Mouse (Mus musculus) large intestine, adult 2 months (tissue): Measurements from ENCODE around the gene Haus6. TPM values are rescaled to one million over a fixed set of nuclear protein-coding genes. Genes with fewer than 3 reads are reported as not detected.
"Not testable (repeated sequence)": the region's sequence is repeated elsewhere in the genome, so short reads cannot be mapped to it uniquely, and the experiment has no call there.

Experiments used
- DNase-seq: peaks from one replicate; pipeline ENCODE4 v3.0.0-alpha.2; 2012; ENCODE audit warnings: low read depth, low spot score
- WGBS: fragments of 180-500 bp; shearing (Covaris S2); methylation state at CpG from one replicate; pipeline ENCODE4 v1.1.7; 2018; 5-methylcytosine and 5-hydroxymethylcytosine counted together
- polyA plus RNA-seq: library from polyadenylated mRNA; depleted of rRNA; stranded (reverse); fragments of >200 nt; gene quantifications from 2 replicates; pipeline ENCODE4 v1.2.3, GENCODE M21; 2012; rRNA removed

Haus6 gene
- polyA plus RNA-seq: 2.6 and 2.8 TPM in 2 replicates

DNA sequence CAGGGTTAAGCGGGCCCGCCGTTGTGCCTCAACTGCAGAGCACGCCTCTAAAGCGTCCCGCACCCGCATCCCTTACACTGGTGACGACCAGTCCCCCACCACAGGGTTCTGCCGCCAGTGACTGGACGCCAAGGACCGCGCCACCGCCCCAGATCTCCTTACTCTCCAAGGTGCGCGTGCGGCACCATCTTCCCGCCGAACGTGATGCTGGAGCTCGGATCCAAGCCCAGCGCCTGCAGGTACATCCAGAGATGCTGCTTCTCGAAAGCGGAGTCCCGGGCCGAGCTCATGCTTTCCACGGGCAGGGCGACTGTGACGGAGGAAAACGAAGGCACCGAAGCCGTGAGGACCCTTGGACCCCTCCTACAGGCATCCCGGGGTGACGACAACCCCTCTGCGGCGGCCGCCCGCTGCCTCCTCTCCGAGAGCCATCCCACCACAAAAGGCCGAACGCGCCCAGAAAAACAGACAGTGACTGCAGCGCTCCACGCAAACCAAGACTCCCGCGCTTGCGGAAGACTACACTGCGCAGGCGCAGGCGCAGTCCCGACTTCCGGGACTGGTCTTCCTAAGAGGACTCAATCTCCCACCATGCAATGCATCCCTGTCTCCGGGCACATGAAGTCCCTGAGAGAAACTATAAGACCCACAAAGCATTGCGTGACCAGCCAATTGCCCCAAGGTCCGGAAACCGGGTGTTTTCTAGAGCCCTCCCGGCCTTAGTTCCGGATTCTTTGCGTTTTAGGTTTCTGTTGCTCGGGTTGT, at the start of gene Haus6:
Gene Haus6, minus strand, starts transcription at position 532 of the 765 bp plus-strand sequence.
- under 1% methylated on average over 59 of the region's 59 CpGs for WGBS
- peak; percentile 95 for DNase-seq

DNA sequence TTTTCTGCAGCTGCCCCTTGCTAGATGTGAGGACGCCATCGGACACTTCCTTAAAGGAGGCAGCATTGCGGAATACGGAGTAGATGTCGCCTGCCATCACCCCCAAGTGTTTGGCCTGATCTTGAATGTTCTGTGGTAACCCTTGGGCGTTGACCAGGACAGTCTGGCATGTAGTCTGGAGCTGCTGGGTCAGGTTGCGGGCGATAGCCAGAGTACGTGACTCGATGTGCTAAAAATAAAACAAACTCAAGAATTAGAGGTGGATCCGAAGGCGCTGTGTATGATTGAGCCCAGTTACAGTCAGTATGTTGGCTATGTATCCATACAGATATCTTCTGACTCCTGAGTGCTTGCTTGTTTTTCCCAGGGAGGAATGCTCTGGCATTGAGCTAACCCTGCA, 45.3 kb upstream of the Haus6 start:
- no peak for DNase-seq
- WGBS: 83% methylated on average over 12 of the region's 12 CpGs

DNA sequence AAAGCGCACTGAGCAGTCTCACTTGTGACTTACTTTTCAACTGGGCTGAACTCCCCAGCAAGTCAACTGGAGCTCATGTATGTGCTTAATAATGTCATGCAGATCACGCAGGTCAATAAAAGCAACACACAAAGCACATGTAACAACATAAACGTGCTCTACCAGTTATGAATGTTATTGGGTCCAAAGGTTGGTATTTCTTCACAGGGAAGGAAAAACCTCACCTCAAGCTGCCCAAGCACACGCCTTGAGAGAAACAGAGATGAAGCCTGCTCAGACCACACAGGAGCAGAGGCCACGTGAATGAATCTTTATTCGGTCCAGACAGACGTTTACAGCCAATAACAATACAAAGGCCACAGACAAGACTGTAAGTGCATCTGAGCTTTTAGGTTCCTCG, 44.6 kb upstream of the Haus6 start:
- 38% methylated on average over 8 of the region's 8 CpGs for WGBS
- DNase-seq: peak; percentile 57

GRCm38 (mm10) chr4:86651686-86652384, 40.0 kb upstream of the Haus6 start:
- no peak for DNase-seq
- WGBS: 79% methylated on average over 10 of the region's 10 CpGs

GRCm38 (mm10) chr4:86648394-86648793, 36.5 kb upstream of the Haus6 start:
- 95% methylated on average over 11 of the region's 13 CpGs for WGBS
- DNase-seq: not testable (repeated sequence)

DNA sequence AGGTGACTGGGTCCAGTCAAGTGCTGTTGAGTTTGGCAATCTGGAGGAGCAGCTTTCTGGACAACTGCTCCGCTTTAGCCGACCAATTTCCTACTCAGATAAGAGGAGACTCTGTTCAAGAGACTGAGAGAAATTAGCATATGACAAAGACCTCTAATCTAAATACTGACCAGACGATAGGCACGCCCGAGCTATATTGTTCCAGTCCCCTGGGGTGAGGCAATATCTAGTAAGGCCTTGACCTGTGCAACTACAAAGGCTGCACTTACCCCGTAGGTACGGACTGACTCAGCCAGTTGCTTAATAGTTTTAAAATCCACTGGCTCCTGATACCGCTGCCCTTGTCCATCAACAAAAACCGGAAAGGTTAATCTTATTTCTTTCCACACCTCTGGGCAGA, 25.7 kb upstream of the Haus6 start:
- DNase-seq: not testable (repeated sequence)
- 65% methylated on average over 9 of the region's 9 CpGs for WGBS

DNA sequence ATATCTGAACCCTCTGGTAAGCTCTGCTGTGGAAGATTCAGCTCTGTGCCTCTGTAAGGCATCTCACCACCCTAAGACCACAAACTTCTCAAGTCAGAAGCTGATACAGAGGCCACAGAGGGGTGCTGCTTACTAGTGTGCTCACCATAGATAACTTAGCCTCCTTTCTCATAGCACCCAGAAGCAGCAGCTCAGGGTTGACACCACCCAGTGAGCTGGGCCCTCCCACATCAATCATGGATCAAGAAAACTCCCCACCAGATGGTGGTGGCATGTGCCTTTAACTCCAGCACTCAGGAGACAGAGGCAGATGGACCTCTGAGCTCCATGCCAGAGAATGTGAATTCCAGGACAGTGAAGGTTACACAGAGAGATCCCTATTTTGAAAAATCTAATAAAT, 23.0 kb upstream of the Haus6 start:
- DNase-seq: not testable (repeated sequence)

GRCm38 (mm10) chr4:86634312-86634711, 22.5 kb upstream of the Haus6 start:
- not testable (repeated sequence) for DNase-seq

GRCm38 (mm10) chr4:86632556-86632955, 20.7 kb upstream of the Haus6 start:
- WGBS: 14% methylated on average over 5 of the region's 5 CpGs
- not testable (repeated sequence) for DNase-seq

DNA sequence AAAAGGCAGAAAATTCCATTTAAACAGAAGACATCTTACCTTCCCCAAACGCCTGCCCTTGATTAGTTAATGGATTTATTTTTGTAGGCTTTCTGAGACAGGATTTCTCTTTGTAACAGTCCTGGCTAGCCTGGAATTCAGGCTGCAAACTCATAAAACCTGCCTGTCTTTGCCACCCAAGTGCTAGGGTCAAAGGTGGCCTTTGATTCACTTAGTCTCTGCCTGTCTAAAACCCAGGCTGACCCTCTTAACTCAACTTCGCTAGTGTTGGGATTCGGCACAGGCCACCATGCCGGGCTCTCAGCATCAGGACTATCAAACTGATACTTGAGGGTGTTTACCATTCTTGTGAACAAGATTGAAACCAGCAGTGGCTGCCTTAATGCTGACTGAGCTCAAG, 20.0 kb upstream of the Haus6 start:
- WGBS: 47% methylated on average over 4 of the region's 4 CpGs
- DNase-seq: no peak

- peak; percentile 83 for DNase-seq
- WGBS: 27% methylated on average over 7 of the region's 7 CpGs
These were observed 14.6 kb upstream of the Haus6 start for GRCm38 (mm10) chr4:86626496-86626895.

- 79% methylated on average over 5 of the region's 5 CpGs for WGBS
- DNase-seq: no peak
These were observed 13.6 kb upstream of the Haus6 start for GRCm38 (mm10) chr4:86625463-86625862.

DNA sequence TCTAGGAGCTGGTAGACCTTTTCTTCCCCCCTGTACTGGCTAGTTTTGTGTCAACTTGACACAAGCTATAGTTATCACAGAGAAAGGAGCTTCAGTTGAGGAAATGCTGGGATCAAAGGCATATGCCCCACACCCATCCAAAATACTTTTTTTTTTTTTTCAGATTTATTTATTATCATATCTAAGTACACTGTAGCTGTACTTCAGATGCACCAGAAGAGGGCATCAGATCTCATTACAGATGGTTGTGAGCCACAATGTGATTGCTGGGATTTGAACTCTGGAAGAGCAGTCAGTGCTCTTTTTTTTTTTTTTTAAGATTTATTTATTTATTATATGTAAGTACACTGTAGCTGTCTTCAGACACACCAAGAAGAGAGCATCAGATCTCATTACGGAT, 10.7 kb upstream of the Haus6 start:
- not testable (repeated sequence) for DNase-seq
- 96% methylated on average over 1 of the region's 1 CpGs for WGBS

DNA sequence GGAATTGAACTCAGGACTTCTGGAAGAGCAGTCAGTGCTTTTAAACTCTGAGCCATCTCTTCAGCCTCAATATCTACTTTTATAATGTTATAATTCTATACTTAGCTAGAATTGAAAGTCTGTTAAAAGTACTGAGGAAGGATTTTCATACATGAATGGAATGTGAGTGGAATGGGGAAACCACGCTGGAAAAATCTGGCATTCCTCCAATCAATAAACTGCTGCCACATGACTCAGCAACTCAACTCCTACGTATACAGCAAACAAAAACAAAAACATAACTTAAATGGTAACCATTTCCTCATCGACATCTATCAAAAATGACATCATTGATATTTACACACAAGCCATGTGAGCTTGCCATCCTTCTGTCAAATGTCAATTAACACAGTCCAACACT, 10.3 kb upstream of the Haus6 start:
- WGBS: 40% methylated on average over 3 of the region's 3 CpGs
- DNase-seq: no peak

DNA sequence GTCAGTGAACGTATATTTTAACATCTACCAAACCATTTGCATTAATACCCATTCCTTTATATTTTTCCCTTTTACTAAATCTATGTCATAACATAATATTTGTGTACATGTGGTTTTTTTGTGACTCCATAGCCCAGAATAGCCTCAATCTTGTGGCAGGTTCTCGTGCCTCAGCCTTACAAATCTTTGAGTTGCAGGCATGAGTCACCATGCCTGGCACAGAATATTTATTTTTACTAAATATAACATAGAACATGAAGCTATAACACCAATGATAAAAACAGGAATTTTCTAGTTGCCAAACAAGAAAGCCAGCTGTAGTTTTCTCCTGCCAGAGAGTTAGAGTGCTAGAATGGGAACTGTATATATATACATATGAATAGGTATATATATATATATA, 8.7 kb upstream of the Haus6 start:
- 68% methylated on average over 2 of the region's 2 CpGs for WGBS
- no peak for DNase-seq

GRCm38 (mm10) chr4:86612289-86612620, 400 bp upstream of the Haus6 start:
- no peak for DNase-seq
- 30% methylated on average over 8 of the region's 8 CpGs for WGBS

DNA sequence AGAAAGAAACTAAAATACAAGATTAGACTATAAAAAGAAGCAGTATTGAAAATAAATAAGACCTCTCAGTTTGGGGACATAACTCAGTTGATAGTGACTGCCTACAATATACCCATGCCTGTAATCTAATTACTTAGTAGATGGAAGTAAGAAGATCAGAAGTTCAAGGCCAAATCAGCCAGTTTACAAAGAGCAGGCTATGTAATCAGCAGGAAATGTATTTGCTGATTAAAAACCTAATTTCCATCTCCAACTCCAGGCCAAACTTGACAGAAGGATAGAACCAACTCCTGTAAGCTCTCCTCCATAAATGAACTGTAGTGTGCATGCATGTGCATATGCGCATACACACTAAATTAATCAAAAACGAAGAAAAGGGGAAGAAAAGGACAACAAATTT, 20.6 kb downstream of the Haus6 start:
- DNase-seq: no peak
- 91% methylated on average over 2 of the region's 2 CpGs for WGBS

DNA sequence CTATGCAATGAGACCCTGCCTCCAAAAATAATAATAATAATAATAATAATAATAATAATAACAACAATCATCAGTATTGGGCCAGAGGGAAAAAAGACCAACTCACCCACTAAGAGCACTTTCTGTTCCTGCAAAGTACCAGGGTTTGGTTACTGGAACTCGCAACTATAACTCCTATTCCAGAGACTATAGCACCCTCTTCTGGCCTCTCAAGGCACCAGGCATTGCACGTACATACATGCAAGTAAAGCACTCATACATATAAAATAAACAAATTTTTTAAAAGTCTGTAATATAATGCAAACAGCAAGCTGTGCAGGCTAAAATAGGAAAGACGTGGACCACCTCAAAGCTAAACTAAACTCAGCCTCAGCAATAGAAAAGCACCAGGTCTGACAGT, 23.6 kb downstream of the Haus6 start:
- 83% methylated on average over 3 of the region's 3 CpGs for WGBS
- DNase-seq: no peak

DNA sequence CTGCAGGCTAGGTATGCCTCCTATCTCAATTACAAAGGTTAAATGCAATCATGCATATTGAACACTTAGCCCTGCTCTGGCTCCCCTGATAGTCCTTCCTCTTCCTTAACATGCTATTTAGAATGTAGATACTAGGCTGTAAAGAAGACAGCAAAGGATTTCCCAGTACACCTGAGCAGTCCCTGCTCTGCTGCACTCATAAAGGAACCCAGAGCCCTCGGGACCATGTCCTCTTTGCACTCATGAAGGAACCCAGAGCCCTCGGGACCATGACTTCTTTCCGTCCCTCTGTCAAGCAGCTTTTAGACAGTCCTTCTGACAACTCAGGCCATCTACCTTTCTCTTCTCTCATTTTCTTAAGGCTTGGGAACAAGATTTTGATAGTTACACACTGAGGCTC, 31.3 kb downstream of the Haus6 start:
- no peak for DNase-seq
- WGBS: 80% methylated on average over 3 of the region's 3 CpGs

- DNase-seq: no peak
These were observed 31.8 kb downstream of the Haus6 start for GRCm38 (mm10) chr4:86580056-86580455.

DNA sequence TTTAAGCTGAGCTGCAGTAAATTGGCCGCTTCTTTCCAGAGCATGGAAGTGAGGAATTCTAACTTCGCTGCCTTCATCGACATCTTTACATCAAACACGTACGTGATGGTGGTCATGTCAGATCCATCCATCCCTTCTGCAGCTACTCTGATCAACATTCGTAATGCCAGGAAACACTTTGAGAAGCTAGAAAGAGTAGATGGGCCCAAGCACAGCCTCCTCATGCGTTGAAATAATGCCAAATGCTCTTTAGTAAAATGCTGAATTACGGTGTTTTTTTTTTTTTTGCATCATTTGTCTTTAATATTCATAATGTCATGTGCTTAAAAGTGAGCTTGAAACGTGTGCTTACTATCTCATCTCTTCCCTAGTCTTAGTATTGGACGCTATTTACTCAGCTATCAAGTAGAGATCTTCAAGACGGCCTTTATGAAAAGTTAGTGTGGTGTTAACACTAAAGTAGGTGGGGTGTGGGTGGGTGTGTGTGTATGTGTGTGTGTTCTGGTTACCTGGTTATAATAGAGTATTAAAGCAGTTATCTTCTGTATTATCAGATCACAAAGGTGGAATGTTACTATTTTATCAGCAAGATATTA, 35.1 kb downstream of the Haus6 start:
- no peak for DNase-seq
- 8% methylated on average over 11 of the region's 11 CpGs for WGBS

More at GRCm38 (mm10) chr4:86580056-86580455, 31.8 kb downstream of the Haus6 start:
- 50% methylated on average over 4 of the region's 4 CpGs for WGBS
